Mouse (Mus musculus) liver, embryonic 13.5 days (tissue): ENCODE data around the gene Znrf2. TPM values are rescaled to one million over a fixed set of nuclear protein-coding genes. Genes with fewer than 3 reads are reported as not detected.
"Not testable (repeated sequence)": the region's sequence is repeated elsewhere in the genome, so short reads cannot be mapped to it uniquely, and the experiment has no call there.

Experiments
- ATAC-seq: fragments of 200-750 bp; cut with Nextera tagmentation; 2 replicates; pipeline ENCODE4 v1.8.0; 2017; ENCODE audit warnings: low read depth, mild to moderate bottlenecking, moderate number of reproducible peaks, moderate library complexity
- DNase-seq: peaks from one replicate; pipeline ENCODE4 v3.0.0; 2022
- H3K27ac ChIP-seq: fragments of 300-500 bp; sonication (generic); 2 replicates; pipeline ENCODE4 v1.5.1; 2015; ENCODE audit warnings: moderate library complexity, mild to moderate bottlenecking, inconsistent platforms
- H3K27me3 ChIP-seq: fragments of 300-500 bp; sonication (generic); 2 replicates; pipeline ENCODE4 v1.6.1; 2015; ENCODE audit warnings: mild to moderate bottlenecking, inconsistent platforms
- H3K36me3 ChIP-seq: fragments of 300-500 bp; sonication (generic); 2 replicates; pipeline ENCODE4 v1.6.1; 2015; ENCODE audit warnings: mild to moderate bottlenecking, inconsistent platforms
- H3K4me1 ChIP-seq: fragments of 300-500 bp; sonication (generic); replicated peaks from 2 replicates; pipeline ENCODE4 v1.6.1; 2015; ENCODE audit warnings: inconsistent platforms
- H3K4me2 ChIP-seq: fragments of 300-500 bp; sonication (generic); 2 replicates; pipeline ENCODE4 v1.6.1; 2015; ENCODE audit warnings: inconsistent platforms, mild to moderate bottlenecking, moderate library complexity
- H3K4me3 ChIP-seq: fragments of 300-500 bp; sonication (generic); replicated peaks from 2 replicates; pipeline ENCODE4 v1.5.1; 2015; ENCODE audit warnings: mild to moderate bottlenecking, inconsistent platforms
- H3K9ac ChIP-seq: fragments of 300-500 bp; sonication (generic); 2 replicates; pipeline ENCODE4 v1.6.1; 2015; ENCODE audit warnings: mild to moderate bottlenecking, inconsistent platforms
- H3K9me3 ChIP-seq: fragments of 300-500 bp; sonication (generic); replicated peaks from 2 replicates; pipeline ENCODE4 v1.6.1; 2016; ENCODE audit warnings: inconsistent platforms
- WGBS: fragments of 180-500 bp; shearing (Covaris S2); methylation state at CpG from one replicate; pipeline ENCODE4 v1.1.7; 2015; ENCODE audit not compliant: insufficient replicate concordance; 5-methylcytosine and 5-hydroxymethylcytosine counted together
- polyA plus RNA-seq: library from polyadenylated mRNA; unstranded; fragments of >200 nt; fragmentation: Nextera tagmentation; extraction: Ambion mirVana; gene quantifications from 2 replicates; pipeline ENCODE4 v1.2.1, GENCODE M21; 2015

Znrf2 gene
- polyA plus RNA-seq, 1 experiment from 2014 or later: 2.7 TPM

- ATAC-seq (no peak), DNase-seq (no peak)
- Histone ChIP-seq H3K4me3 (no peak overlapping the region), H3K27me3 (no peaks in the 10 kb centered on the region), H3K4me1 (peaks cover 7% of the 10 kb centered on the region; the same call in 1 of the 2 replicates), H3K4me2 (no peak overlapping the region), H3K27ac (no peak overlapping the region; the same call in 1 of the 2 replicates), H3K9ac (no peak overlapping the region), H3K9me3 (no peaks in the 10 kb centered on the region), H3K36me3 (no peaks in the 10 kb centered on the region)
- WGBS: 39% methylated on average over 7 of the region's 7 CpGs
Observed at GRCm38 (mm10) chr6:54809531-54810313, 7.0 kb upstream of the Znrf2 start.

GRCm38 (mm10) chr6:54810314-54810646 lies 6.4 kb upstream of the Znrf2 start:
- no peak overlapping the region for H3K4me2 ChIP-seq
- H3K27me3 ChIP-seq: no peaks in the 10 kb centered on the region
- WGBS: 38% methylated on average over 1 of the region's 1 CpGs
- H3K4me3 ChIP-seq: no peak overlapping the region
- H3K9ac ChIP-seq: no peak overlapping the region
- DNase-seq (no peak), ATAC-seq (no peak)
- H3K36me3 ChIP-seq: no peaks in the 10 kb centered on the region
- H3K4me1 ChIP-seq: peaks cover 7% of the 10 kb centered on the region; the same call in 1 of the 2 replicates
- no peaks in the 10 kb centered on the region for H3K9me3 ChIP-seq
- no peak overlapping the region; the same call in 1 of the 2 replicates for H3K27ac ChIP-seq

DNA sequence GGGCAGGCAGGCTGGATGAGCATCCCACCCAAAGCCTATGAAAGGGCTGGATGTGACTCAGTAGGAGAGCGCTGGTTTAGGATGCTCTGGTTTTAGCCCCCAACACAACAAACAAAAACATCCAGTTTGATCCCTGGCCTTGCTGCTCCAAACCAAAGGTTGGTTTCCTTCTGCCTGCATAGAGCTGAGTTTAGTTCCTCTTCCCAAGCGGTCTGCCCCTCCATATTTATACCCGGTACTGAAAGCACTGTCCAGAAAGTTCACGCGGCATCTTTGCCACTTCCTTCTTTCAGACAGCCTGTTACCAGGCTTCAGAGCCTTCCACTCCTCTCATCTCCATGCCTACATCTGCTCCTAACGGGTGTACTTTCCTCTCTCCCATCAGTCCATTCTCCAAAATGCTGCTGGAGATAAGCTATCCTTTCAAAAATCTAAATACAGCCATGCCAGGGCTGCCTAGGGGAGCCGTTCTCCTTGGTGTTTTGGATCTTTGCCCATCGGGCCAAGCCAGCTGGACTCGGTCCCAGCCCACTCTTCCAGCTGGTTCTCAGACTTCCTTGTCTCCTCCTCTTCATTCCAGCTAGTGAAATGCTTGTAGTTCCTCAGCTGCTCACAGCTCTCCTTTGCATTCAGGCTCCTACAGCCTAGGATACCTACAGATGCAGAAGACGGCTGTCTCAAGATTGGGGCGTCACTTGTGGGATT lies 5.0 kb upstream of the Znrf2 start:
- H3K36me3 ChIP-seq: no peaks in the 10 kb centered on the region
- H3K9ac ChIP-seq: no peak overlapping the region
- H3K27ac ChIP-seq: peak overlapping the region; percentile 2; the same call in 1 of the 2 replicates
- DNase-seq: no peak
- ATAC-seq: no peak
- no peaks in the 10 kb centered on the region for H3K27me3 ChIP-seq
- no peak overlapping the region for H3K4me2 ChIP-seq
- WGBS: 42% methylated on average over 11 of the region's 11 CpGs
- H3K4me3 ChIP-seq: no peak overlapping the region
- H3K4me1 ChIP-seq: peaks cover 17% of the 10 kb centered on the region
- H3K9me3 ChIP-seq: no peaks in the 10 kb centered on the region

DNA sequence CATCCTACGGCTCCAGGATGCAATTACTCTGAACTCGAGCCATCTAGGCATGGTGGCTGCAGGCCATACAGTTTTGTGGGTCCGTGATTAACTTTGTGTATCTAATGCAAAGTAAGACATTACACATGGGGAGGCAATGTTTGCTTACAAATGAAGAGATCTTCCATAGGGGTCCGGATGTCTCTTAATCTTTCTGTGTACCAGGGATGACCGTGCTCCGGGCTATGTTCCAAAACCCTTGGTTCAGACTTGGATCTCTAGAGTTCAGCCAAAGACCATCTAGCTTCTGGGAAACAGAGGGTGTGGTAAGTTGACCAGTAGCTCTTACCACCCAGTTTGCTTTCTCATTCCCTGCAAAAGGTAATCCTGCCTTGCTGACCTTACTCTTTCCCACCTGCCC lies 4.4 kb upstream of the Znrf2 start:
- no peak for ATAC-seq
- no peak overlapping the region for H3K4me2 ChIP-seq
- no peak overlapping the region for H3K27ac ChIP-seq

GRCm38 (mm10) chr6:54815428-54816130 lies 1.1 kb upstream of the Znrf2 start:
- no peak for ATAC-seq
- H3K9me3 ChIP-seq: no peaks in the 10 kb centered on the region
- H3K4me3 ChIP-seq: peak overlapping the region; percentile 88; the same call in 1 of the 2 replicates
- 70% methylated on average over 9 of the region's 9 CpGs for WGBS
- H3K4me2 ChIP-seq: peak overlapping the region; percentile 58
- no peaks in the 10 kb centered on the region for H3K27me3 ChIP-seq
- peaks cover 42% of the 10 kb centered on the region for H3K4me1 ChIP-seq
- H3K27ac ChIP-seq: peak overlapping the region; percentile 54
- H3K36me3 ChIP-seq: no peaks in the 10 kb centered on the region
- H3K9ac ChIP-seq: 0 out of 2 replicates have a peak overlapping the region, but pooled peaks have one; percentile 8
- DNase-seq: no peak

More for the DNA sequence above, 4.4 kb upstream of the Znrf2 start:
- Histone ChIP-seq H3K9ac (no peak overlapping the region), H3K27me3 (no peaks in the 10 kb centered on the region), H3K9me3 (no peaks in the 10 kb centered on the region), H3K36me3 (no peaks in the 10 kb centered on the region), H3K4me1 (peaks cover 17% of the 10 kb centered on the region), H3K4me3 (no peak overlapping the region)
- no peak for DNase-seq
- 76% methylated on average over 6 of the region's 6 CpGs for WGBS

GRCm38 (mm10) chr6:54817266-54817767 lies 601 bp downstream of the Znrf2 start:
- WGBS: 0% methylated on average over 25 of the region's 39 CpGs
- Histone ChIP-seq H3K4me2 (peak overlapping the region; percentile 93), H3K9me3 (no peaks in the 10 kb centered on the region), H3K36me3 (0 out of 2 replicates have a peak, but pooled peaks cover 2% of the 10 kb centered on the region), H3K4me3 (peak overlapping the region; percentile 88), H3K27ac (peak overlapping the region; percentile 95), H3K27me3 (no peaks in the 10 kb centered on the region), H3K9ac (peak overlapping the region; percentile 94), H3K4me1 (peaks cover 45% of the 10 kb centered on the region)
- peak; percentile 52 for DNase-seq
- peak; percentile 7 for ATAC-seq

DNA sequence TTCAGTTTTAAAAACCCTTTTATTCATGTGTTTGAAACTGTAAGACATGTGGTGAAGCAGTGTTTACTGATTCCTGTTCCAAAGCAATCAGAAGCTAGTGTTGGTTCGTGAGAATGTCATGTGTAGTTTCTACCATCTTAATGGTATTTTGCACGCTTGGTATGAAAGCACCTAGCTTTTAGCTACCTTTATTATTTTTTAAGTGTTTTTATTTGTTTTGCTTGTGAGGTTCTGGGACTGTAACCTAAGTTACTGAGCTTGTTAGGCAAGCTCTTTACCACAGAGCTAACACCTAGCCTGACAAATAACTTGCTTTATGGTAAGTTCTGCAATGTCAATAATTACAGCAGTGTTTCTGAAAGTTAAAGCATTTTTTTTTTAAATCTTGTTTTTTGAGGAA lies 1.7 kb downstream of the Znrf2 start:
- Histone ChIP-seq H3K4me3 (peak overlapping the region; percentile 88), H3K9me3 (no peaks in the 10 kb centered on the region), H3K4me2 (peak overlapping the region; percentile 93), H3K27ac (peak overlapping the region; percentile 95; the same call in 1 of the 2 replicates), H3K27me3 (no peaks in the 10 kb centered on the region), H3K36me3 (0 out of 2 replicates have a peak, but pooled peaks cover 2% of the 10 kb centered on the region), H3K4me1 (peaks cover 51% of the 10 kb centered on the region), H3K9ac (peak overlapping the region; percentile 94)
- no peak for ATAC-seq
- WGBS: 37% methylated on average over 2 of the region's 2 CpGs
- DNase-seq: no peak

GRCm38 (mm10) chr6:54819272-54819671 lies 2.6 kb downstream of the Znrf2 start:
- Histone ChIP-seq H3K27ac (no peak overlapping the region), H3K36me3 (0 out of 2 replicates have a peak, but pooled peaks cover 2% of the 10 kb centered on the region), H3K9me3 (no peaks in the 10 kb centered on the region), H3K4me2 (peak overlapping the region; percentile 50), H3K27me3 (no peaks in the 10 kb centered on the region), H3K9ac (peak overlapping the region; percentile 33; the same call in 1 of the 2 replicates), H3K4me1 (peaks cover 52% of the 10 kb centered on the region), H3K4me3 (0 out of 2 replicates have a peak overlapping the region, but pooled peaks have one; percentile 16)
- WGBS: 21% methylated on average over 4 of the region's 4 CpGs
- ATAC-seq (no peak), DNase-seq (no peak)

DNA sequence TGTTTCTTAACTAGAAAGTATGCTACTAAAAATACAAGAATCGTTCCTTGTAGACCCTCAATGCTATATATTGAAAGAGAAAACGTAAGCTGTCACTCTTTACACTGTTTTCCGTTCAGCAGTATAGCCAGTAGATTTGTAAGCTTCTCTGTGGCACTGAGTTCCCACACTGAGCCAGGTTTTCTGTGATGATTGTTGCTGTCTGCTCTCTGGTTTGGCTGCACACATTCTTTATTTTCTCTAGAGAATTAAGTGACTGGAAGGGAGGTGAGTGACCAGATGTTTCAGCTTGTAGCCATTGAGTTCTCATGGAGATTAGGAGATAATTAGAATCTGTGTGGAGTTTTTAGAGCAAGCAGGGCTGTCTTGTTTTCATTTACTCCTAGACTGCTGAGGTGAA lies 3.0 kb downstream of the Znrf2 start:
- H3K36me3 ChIP-seq: 0 out of 2 replicates have a peak, but pooled peaks cover 2% of the 10 kb centered on the region
- no peaks in the 10 kb centered on the region for H3K27me3 ChIP-seq
- peak overlapping the region; percentile 28; the same call in 1 of the 2 replicates for H3K4me2 ChIP-seq
- 57% methylated on average over 3 of the region's 3 CpGs for WGBS
- H3K9me3 ChIP-seq: no peaks in the 10 kb centered on the region
- no peak overlapping the region for H3K4me3 ChIP-seq
- peaks cover 56% of the 10 kb centered on the region for H3K4me1 ChIP-seq
- 0 out of 2 replicates have a peak overlapping the region, but pooled peaks have one; percentile 37 for H3K9ac ChIP-seq
- DNase-seq (no peak), ATAC-seq (no peak)
- no peak overlapping the region for H3K27ac ChIP-seq

- H3K27me3 ChIP-seq: no peaks in the 10 kb centered on the region
- H3K4me3 ChIP-seq: no peak overlapping the region
- peaks cover 65% of the 10 kb centered on the region for H3K4me1 ChIP-seq
- no peaks in the 10 kb centered on the region for H3K9me3 ChIP-seq
- no peak overlapping the region for H3K9ac ChIP-seq
- ATAC-seq: no peak
- no peak for DNase-seq
- no peak overlapping the region for H3K4me2 ChIP-seq
- 0 out of 2 replicates have a peak, but pooled peaks cover 2% of the 10 kb centered on the region for H3K36me3 ChIP-seq
- WGBS: 72% methylated on average over 4 of the region's 4 CpGs
- no peak overlapping the region for H3K27ac ChIP-seq
Observed at GRCm38 (mm10) chr6:54822348-54822747, 5.6 kb downstream of the Znrf2 start.

DNA sequence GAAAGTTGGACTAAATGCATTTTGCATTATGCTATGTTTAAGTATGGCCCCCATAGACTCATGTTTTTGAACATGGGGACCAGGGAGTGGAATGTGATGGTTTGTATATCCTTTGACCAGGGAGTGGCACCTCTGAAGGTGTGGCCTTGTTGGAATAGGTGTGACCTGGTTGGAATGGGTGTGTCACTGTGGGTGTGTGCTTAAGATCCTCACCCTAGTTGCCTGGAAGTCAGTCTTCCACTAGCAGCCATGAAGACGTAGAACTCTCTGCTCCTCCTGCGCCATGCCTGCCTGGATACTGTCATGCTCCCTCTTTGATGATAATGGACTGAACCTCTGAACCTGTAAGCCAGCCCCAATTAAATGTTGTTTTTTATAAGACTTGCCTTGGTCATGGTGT lies 7.8 kb downstream of the Znrf2 start:
- WGBS: 88% methylated on average over 2 of the region's 2 CpGs
- H3K4me2 ChIP-seq, H3K4me3 ChIP-seq, H3K9me3 ChIP-seq, H3K27ac ChIP-seq, H3K36me3 ChIP-seq, H3K9ac ChIP-seq, ATAC-seq, DNase-seq, H3K27me3 ChIP-seq: not testable (repeated sequence)
- peaks cover 70% of the 10 kb centered on the region for H3K4me1 ChIP-seq
